Mouse (Mus musculus): ENCODE results near the gene Chp1. TPM values are rescaled to one million over a fixed set of nuclear protein-coding genes. Genes with fewer than 3 reads are reported as not detected.
A peak's percentile ranks its signal among the peaks of the same experiment; 100 is the strongest.

Chp1 gene
- polyA plus RNA-seq, 1 experiment = 39.0 TPM

- Histone ChIP-seq H3K27ac (ENCODE audit: insufficient read depth, low read length) (no peak overlapping the region), H3K4me3 (ENCODE audit: extremely low read depth, insufficient read depth, insufficient read length) (no peak overlapping the region), H3K4me1 (ENCODE audit: control insufficient read depth, insufficient read depth, insufficient read length) (peaks cover 3% of the 10 kb centered on the region; the same call in 1 of the 2 replicates), H3K36me3 (ENCODE audit: control insufficient read depth, insufficient read depth, low read length) (no peaks in the 10 kb centered on the region), H3K27me3 (ENCODE audit: control insufficient read depth, insufficient read depth, low read length) (no peaks in the 10 kb centered on the region)
- DNase-seq (ENCODE audit: low read depth in 1 of 2, low spot score in 2 of 2) = no peak
- WGBS = 83% methylated on average over 3 of the region's 3 CpGs
- TF ChIP-seq CTCF (IDR thresholded peaks at IDR 0.05; ENCODE audit: extremely low read depth, insufficient read depth, insufficient read length, insufficient replicate concordance) = no peak
- TF ChIP-seq POLR2A (IDR thresholded peaks at IDR 0.05; ENCODE audit: low read depth, low read length) = no peak
Measured at GRCm38 (mm10) chr2:119514026-119514522, 33.4 kb upstream of the Chp1 start.

- Histone ChIP-seq H3K4me1 (ENCODE audit: control insufficient read depth, insufficient read depth, insufficient read length) (peaks cover 3% of the 10 kb centered on the region; the same call in 1 of the 2 replicates), H3K4me3 (ENCODE audit: extremely low read depth, insufficient read depth, insufficient read length) (no peak overlapping the region), H3K36me3 (ENCODE audit: control insufficient read depth, insufficient read depth, low read length) (no peaks in the 10 kb centered on the region), H3K27me3 (ENCODE audit: control insufficient read depth, insufficient read depth, low read length) (no peaks in the 10 kb centered on the region), H3K27ac (ENCODE audit: insufficient read depth, low read length) (no peak overlapping the region)
- 29% methylated on average over 5 of the region's 5 CpGs for WGBS
- TF ChIP-seq POLR2A (IDR thresholded peaks at IDR 0.05; ENCODE audit: low read depth, low read length) = no peak
- no peak for TF ChIP-seq CTCF (IDR thresholded peaks at IDR 0.05; ENCODE audit: extremely low read depth, insufficient read depth, insufficient read length, insufficient replicate concordance)
- peak; percentile 9 to 44 for DNase-seq (ENCODE audit: low read depth in 1 of 2, low spot score in 2 of 2)
Measured at GRCm38 (mm10) chr2:119516811-119517210, 30.7 kb upstream of the Chp1 start.

- TF ChIP-seq CTCF (IDR thresholded peaks at IDR 0.05; ENCODE audit: extremely low read depth, insufficient read depth, insufficient read length, insufficient replicate concordance) (no peak), POLR2A (IDR thresholded peaks at IDR 0.05; ENCODE audit: low read depth, low read length) (no peak)
- Histone ChIP-seq H3K4me3 (ENCODE audit: extremely low read depth, insufficient read depth, insufficient read length) (no peak overlapping the region), H3K27ac (ENCODE audit: insufficient read depth, low read length) (no peak overlapping the region), H3K4me1 (ENCODE audit: control insufficient read depth, insufficient read depth, insufficient read length) (peaks cover 3% of the 10 kb centered on the region; the same call in 1 of the 2 replicates), H3K27me3 (ENCODE audit: control insufficient read depth, insufficient read depth, low read length) (no peaks in the 10 kb centered on the region), H3K36me3 (ENCODE audit: control insufficient read depth, insufficient read depth, low read length) (no peaks in the 10 kb centered on the region)
- DNase-seq (ENCODE audit: low read depth in 1 of 2, low spot score in 2 of 2) = no peak
- WGBS = 81% methylated on average over 7 of the region's 7 CpGs
Measured at GRCm38 (mm10) chr2:119520550-119520949, 26.9 kb upstream of the Chp1 start.

GRCm38 (mm10) chr2:119523836-119524235 is 23.7 kb upstream of the Chp1 start:
- no peaks in the 10 kb centered on the region for H3K4me1 ChIP-seq (ENCODE audit: control insufficient read depth, insufficient read depth, insufficient read length)
- TF ChIP-seq POLR2A (IDR thresholded peaks at IDR 0.05; ENCODE audit: low read depth, low read length) (no peak), CTCF (IDR thresholded peaks at IDR 0.05; ENCODE audit: extremely low read depth, insufficient read depth, insufficient read length, insufficient replicate concordance) (no peak)
- DNase-seq (ENCODE audit: low read depth in 1 of 2, low spot score in 2 of 2) = no peak
- H3K27ac ChIP-seq (ENCODE audit: insufficient read depth, low read length) = no peak overlapping the region
- no peaks in the 10 kb centered on the region for H3K36me3 ChIP-seq (ENCODE audit: control insufficient read depth, insufficient read depth, low read length)
- no peaks in the 10 kb centered on the region for H3K27me3 ChIP-seq (ENCODE audit: control insufficient read depth, insufficient read depth, low read length)
- WGBS = 85% methylated on average over 4 of the region's 4 CpGs
- no peak overlapping the region for H3K4me3 ChIP-seq (ENCODE audit: extremely low read depth, insufficient read depth, insufficient read length)

- Histone ChIP-seq H3K4me1 (ENCODE audit: control insufficient read depth, insufficient read depth, insufficient read length) (no peaks in the 10 kb centered on the region), H3K27ac (ENCODE audit: insufficient read depth, low read length) (no peak overlapping the region), H3K36me3 (ENCODE audit: control insufficient read depth, insufficient read depth, low read length) (no peaks in the 10 kb centered on the region), H3K27me3 (ENCODE audit: control insufficient read depth, insufficient read depth, low read length) (no peaks in the 10 kb centered on the region), H3K4me3 (ENCODE audit: extremely low read depth, insufficient read depth, insufficient read length) (no peak overlapping the region)
- DNase-seq (ENCODE audit: low read depth in 1 of 2, low spot score in 2 of 2) = no peak
- 79% methylated on average over 4 of the region's 4 CpGs for WGBS
- no peak for TF ChIP-seq CTCF (IDR thresholded peaks at IDR 0.05; ENCODE audit: extremely low read depth, insufficient read depth, insufficient read length, insufficient replicate concordance)
- no peak for TF ChIP-seq POLR2A (IDR thresholded peaks at IDR 0.05; ENCODE audit: low read depth, low read length)
Measured at GRCm38 (mm10) chr2:119525422-119525821, 22.1 kb upstream of the Chp1 start.

GRCm38 (mm10) chr2:119538802-119539201 is 8.7 kb upstream of the Chp1 start:
- H3K27me3 ChIP-seq (ENCODE audit: control insufficient read depth, insufficient read depth, low read length) = no peaks in the 10 kb centered on the region
- DNase-seq (ENCODE audit: low read depth in 1 of 2, low spot score in 2 of 2) = no peak
- 90% methylated on average over 9 of the region's 9 CpGs for WGBS
- no peak overlapping the region for H3K27ac ChIP-seq (ENCODE audit: insufficient read depth, low read length)
- no peaks in the 10 kb centered on the region for H3K36me3 ChIP-seq (ENCODE audit: control insufficient read depth, insufficient read depth, low read length)
- H3K4me3 ChIP-seq (ENCODE audit: extremely low read depth, insufficient read depth, insufficient read length) = no peak overlapping the region
- TF ChIP-seq CTCF (IDR thresholded peaks at IDR 0.05; ENCODE audit: extremely low read depth, insufficient read depth, insufficient read length, insufficient replicate concordance) (no peak), POLR2A (IDR thresholded peaks at IDR 0.05; ENCODE audit: low read depth, low read length) (no peak)
- H3K4me1 ChIP-seq (ENCODE audit: control insufficient read depth, insufficient read depth, insufficient read length) = no peaks in the 10 kb centered on the region

- no peaks in the 10 kb centered on the region for H3K36me3 ChIP-seq (ENCODE audit: control insufficient read depth, insufficient read depth, low read length)
- no peaks in the 10 kb centered on the region for H3K27me3 ChIP-seq (ENCODE audit: control insufficient read depth, insufficient read depth, low read length)
- 21% methylated on average over 1 of the region's 1 CpGs for WGBS
- H3K4me3 ChIP-seq (ENCODE audit: extremely low read depth, insufficient read depth, insufficient read length) = no peak overlapping the region
- no peak overlapping the region for H3K27ac ChIP-seq (ENCODE audit: insufficient read depth, low read length)
- DNase-seq (ENCODE audit: low read depth in 1 of 2, low spot score in 2 of 2) = peak; percentile 22 to 71
- no peaks in the 10 kb centered on the region for H3K4me1 ChIP-seq (ENCODE audit: control insufficient read depth, insufficient read depth, insufficient read length)
- TF ChIP-seq CTCF (IDR thresholded peaks at IDR 0.05; ENCODE audit: extremely low read depth, insufficient read depth, insufficient read length, insufficient replicate concordance) = peak; percentile 57; the same call in 1 of the 2 replicates
- no peak for TF ChIP-seq POLR2A (IDR thresholded peaks at IDR 0.05; ENCODE audit: low read depth, low read length)
Measured at GRCm38 (mm10) chr2:119542106-119542505, 5.4 kb upstream of the Chp1 start.

Measured in spleen, adult 2 months (tissue).